Mouse (Mus musculus) liver, adult 2 months (tissue): Measurements from ENCODE around the gene Gm21637. TPM values are rescaled to one million over a fixed set of nuclear protein-coding genes. Genes with fewer than 3 reads are reported as not detected.
"Not testable (repeated sequence)": the region's sequence is repeated elsewhere in the genome, so short reads cannot be mapped to it uniquely, and the experiment has no call there.

Source experiments
- DNase-seq: peaks from one replicate; pipeline ENCODE4 v3.0.0-alpha.2; 2011; ENCODE audit warnings: low read depth, low spot score; ENCODE audit errors: extremely low read depth
- H3K27ac ChIP-seq: fragments of 200-500 bp; replicated peaks from 2 replicates; pipeline ENCODE4 v1.5.1; 2012; ENCODE audit warnings: low read depth, mild to moderate bottlenecking, control low read depth, inconsistent platforms, low read length; ENCODE audit not compliant: insufficient read depth
- H3K27me3 ChIP-seq: fragments of 200-500 bp; 2 replicates; pipeline ENCODE4 v1.6.1; 2012; ENCODE audit warnings: mild to moderate bottlenecking, moderate library complexity, low read length, inconsistent platforms; ENCODE audit not compliant: control insufficient read depth, insufficient read depth
- H3K36me3 ChIP-seq: fragments of 200-500 bp; 2 replicates; pipeline ENCODE4 v1.6.1; 2012; ENCODE audit warnings: low read length, inconsistent platforms; ENCODE audit not compliant: control insufficient read depth, insufficient read depth
- H3K4me1 ChIP-seq: fragments of 200-500 bp; 2 replicates; pipeline ENCODE4 v1.6.1; 2011; ENCODE audit warnings: low read length; ENCODE audit not compliant: control insufficient read depth, insufficient read depth
- H3K4me3 ChIP-seq: fragments of 200-500 bp; 2 replicates; pipeline ENCODE4 v1.5.1; 2011; ENCODE audit warnings: low read depth, mild to moderate bottlenecking, control low read depth, low read length, moderate library complexity; ENCODE audit not compliant: insufficient read depth
- H3K79me2 ChIP-seq: fragments of 200-500 bp; 2 replicates; pipeline ENCODE4 v1.6.1; 2012; ENCODE audit warnings: inconsistent platforms, mild to moderate bottlenecking, low read length, moderate library complexity; ENCODE audit not compliant: control insufficient read depth, insufficient read depth
- H3K9ac ChIP-seq: fragments of 200-500 bp; 2 replicates; pipeline ENCODE4 v1.6.1; 2012; ENCODE audit warnings: low read depth, mild to moderate bottlenecking, control low read depth, inconsistent platforms, low read length
- WGBS: fragments of 180-500 bp; shearing (Covaris S2); methylation state at CpG from one replicate; pipeline ENCODE4 v1.1.7; 2018; 5-methylcytosine and 5-hydroxymethylcytosine counted together
- polyA plus RNA-seq: library from polyadenylated mRNA; depleted of rRNA; stranded (reverse); fragments of >200 nt; gene quantifications from 2 replicates; pipeline ENCODE4 v1.2.3, GENCODE M21; 2012; rRNA removed
- total RNA-seq: library from RNA; depleted of rRNA; stranded (reverse); fragments of >200 nt; gene quantifications from 2 replicates; pipeline ENCODE4 v1.2.3, GENCODE M21; 2014; rRNA removed

Gm21637 gene
- total RNA-seq (not detected in 2 replicates), polyA plus RNA-seq (not detected in 2 replicates)

GRCm38 (mm10) chrX:31961744-31962143 lies at the start of gene Gm21637:
Gm21637 (plus strand) TSS chrX:31962044.
- not testable (repeated sequence) for H3K4me1 ChIP-seq, H3K4me3 ChIP-seq, H3K79me2 ChIP-seq, H3K36me3 ChIP-seq, DNase-seq, H3K27me3 ChIP-seq, H3K27ac ChIP-seq, H3K9ac ChIP-seq
- no CpG with 5 or more reads among the region's 1 CpGs for WGBS

Other genes with a start within 250 kb of the Gm21637 start
- gene Btbd35f25, start 244.9 kb upstream of the Gm21637 start, total RNA-seq = not detected in 2 replicates
- not detected in 2 replicates for gene Btbd35f25, start 244.9 kb upstream of the Gm21637 start, polyA plus RNA-seq
- not detected in 2 replicates for gene Btbd35f22, start 85.8 kb downstream of the Gm21637 start, total RNA-seq
- not detected in 2 replicates for gene Btbd35f22, start 85.8 kb downstream of the Gm21637 start, polyA plus RNA-seq